Mouse (Mus musculus) G1E (cell line): ENCODE measurements around the gene Kazald1.

Experiments used
- CTCF ChIP-seq: IDR thresholded peaks from 2 replicates; pipeline ENCODE4 v1.5.1; 2012; ENCODE audit warnings: low read depth, low read length, inconsistent platforms, mixed read lengths
- GATA1 ChIP-seq: IDR thresholded peaks from 2 replicates; pipeline ENCODE4 v1.6.1; 2012; ENCODE audit warnings: borderline replicate concordance, low read length, inconsistent platforms, mixed read lengths
- TAL1 ChIP-seq: conservative IDR thresholded peaks from 2 replicates; pipeline ENCODE4 v1.6.1; 2012; ENCODE audit warnings: low read depth, low read length, inconsistent platforms, mixed read lengths

GRCm38 (mm10) chr19:45030111-45030510, 44.9 kb upstream of the Kazald1 start:
- TF ChIP-seq CTCF, result peak; percentile 83; the same call in 1 of the 2 replicates
- no peak for TF ChIP-seq TAL1
- no peak for TF ChIP-seq GATA1
